Mouse (Mus musculus) cortical plate, adult 2 months (tissue): ENCODE measurements around the gene Med8. TPM values are rescaled to one million over a fixed set of nuclear protein-coding genes. Genes with fewer than 3 reads are reported as not detected.

Source experiments
- H3K27ac ChIP-seq: fragments of 200-500 bp; 2 replicates; pipeline ENCODE4 v1.5.1; 2012; ENCODE audit warnings: low read length, control low read depth, inconsistent platforms; ENCODE audit not compliant: insufficient read depth
- H3K4me1 ChIP-seq: fragments of 200-500 bp; 2 replicates; pipeline ENCODE4 v1.6.1; 2011; ENCODE audit warnings: low read length; ENCODE audit not compliant: control insufficient read depth, insufficient read depth
- H3K4me3 ChIP-seq: fragments of 200-500 bp; 2 replicates; pipeline ENCODE4 v1.5.1; 2011; ENCODE audit warnings: mild to moderate bottlenecking, low read length, control low read depth; ENCODE audit not compliant: insufficient read depth
- CTCF ChIP-seq: fragments of 200-500 bp; IDR thresholded peaks from 2 replicates; pipeline ENCODE4 v1.5.1; 2011; ENCODE audit warnings: mild to moderate bottlenecking, control low read depth, low read length; ENCODE audit not compliant: insufficient read depth; ENCODE audit errors: extremely low read depth
- POLR2A ChIP-seq: fragments of 200-500 bp; IDR thresholded peaks from 2 replicates; pipeline ENCODE4 v1.6.1; 2011; ENCODE audit warnings: mild to moderate bottlenecking, low read length, control low read depth; ENCODE audit not compliant: insufficient read depth; ENCODE audit errors: extremely low read depth
- polyA plus RNA-seq: library from polyadenylated mRNA; depleted of rRNA; stranded (reverse); fragments of >200 nt; gene quantifications from 2 replicates; pipeline ENCODE4 v1.2.3, GENCODE M21; 2012; rRNA removed

Med8 gene
- 58.6 and 59.8 TPM in 2 replicates for polyA plus RNA-seq

DNA sequence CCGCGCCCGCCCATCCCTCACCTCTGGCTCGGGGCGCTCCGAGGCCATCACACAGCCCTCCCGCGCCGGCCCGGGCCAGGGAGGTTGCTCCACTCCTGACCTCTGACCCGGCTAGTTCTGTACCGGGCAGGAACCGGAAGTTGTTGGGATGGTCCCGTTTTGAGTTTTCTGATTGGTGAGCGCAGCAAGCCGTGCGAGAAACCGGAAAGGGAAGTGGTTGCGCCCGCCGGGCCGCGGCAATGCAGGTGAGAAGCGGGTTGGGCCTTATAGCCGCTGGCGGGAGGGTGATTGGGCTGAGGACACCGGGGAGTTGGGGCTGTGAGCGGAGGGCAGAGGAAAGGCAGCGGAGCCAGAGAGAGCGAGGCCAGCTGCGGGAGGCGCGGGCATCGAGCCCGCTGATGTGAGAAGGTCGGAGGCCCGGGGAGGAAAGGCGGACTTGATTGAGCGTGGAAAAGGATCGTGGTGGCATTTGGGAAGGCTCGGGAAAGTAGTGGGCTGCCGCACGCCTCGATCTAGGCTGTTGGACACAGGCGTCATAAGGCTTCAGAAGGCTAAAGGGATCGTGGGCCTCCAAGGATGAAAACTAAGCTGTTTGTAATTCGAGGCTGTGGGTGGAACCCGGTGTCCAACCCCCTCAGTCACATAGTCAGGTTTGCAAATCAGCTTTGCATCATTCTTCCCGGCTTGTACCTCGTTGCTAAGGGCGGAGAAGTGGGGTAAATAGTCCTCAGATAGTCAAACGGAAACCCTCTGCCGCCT lies at the start of gene Med8, which contains the start of gene Szt2:
Gene Med8 (plus strand): TSS at position 196 of the 759 bp plus-strand sequence.
Gene Szt2 (minus strand): TSS at position 132 of the 759 bp plus-strand sequence.
- peak within 1 kb of the TSS; percentile 89 for H3K4me3 ChIP-seq
- peak; percentile 58; the same call in 1 of the 2 replicates for TF ChIP-seq POLR2A
- TF ChIP-seq CTCF = no peak
- H3K4me1 ChIP-seq = peaks cover 4% of the 10 kb centered on the region; the same call in 1 of the 2 replicates
- no peak within 1 kb of the TSS for H3K27ac ChIP-seq

DNA sequence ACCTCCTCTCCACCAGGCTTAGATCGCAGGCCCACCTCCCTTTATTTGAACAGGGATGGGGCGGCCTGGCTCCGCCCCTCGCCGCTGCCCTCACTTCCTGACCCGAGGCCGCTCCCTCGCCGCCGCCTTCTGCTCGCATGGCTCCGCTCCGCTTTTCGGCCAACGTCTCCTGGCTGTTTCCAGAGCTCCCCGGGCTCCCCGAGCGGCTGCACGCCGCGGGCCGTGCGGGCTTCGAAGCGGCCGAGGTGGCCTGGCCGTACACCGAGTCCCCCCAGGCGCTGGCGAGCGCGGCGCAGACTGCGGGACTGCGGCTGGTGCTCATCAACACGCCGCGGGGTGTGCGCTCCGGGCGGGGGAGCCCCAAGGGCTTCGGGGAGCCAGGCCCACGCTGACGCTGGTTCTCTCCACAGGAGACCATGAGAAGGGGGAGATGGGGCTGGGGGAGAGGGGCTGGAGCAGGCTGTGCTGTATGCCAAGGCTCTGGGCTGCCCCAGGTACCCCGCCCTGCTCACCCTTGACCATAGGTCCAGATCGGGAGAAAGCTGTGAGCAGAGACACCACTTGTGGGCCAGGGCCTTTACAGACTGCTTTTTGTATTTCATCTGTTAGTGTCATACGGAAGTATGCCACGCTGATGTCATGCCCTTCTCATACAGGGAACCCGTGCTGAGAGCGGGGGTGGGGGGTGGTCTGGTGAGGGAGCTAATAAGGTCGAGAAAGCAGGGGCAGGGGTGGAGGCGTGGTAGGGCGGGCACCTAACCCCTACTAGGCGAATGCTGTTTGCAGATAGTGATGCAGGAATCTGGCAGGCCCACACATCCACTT lies 49.0 kb upstream of the Med8 start:
- peak overlapping the region; percentile 33; the same call in 1 of the 2 replicates for H3K27ac ChIP-seq
- TF ChIP-seq CTCF = no peak
- TF ChIP-seq POLR2A = no peak
- no peaks in the 10 kb centered on the region for H3K4me1 ChIP-seq
- H3K4me3 ChIP-seq = peak overlapping the region; percentile 33

DNA sequence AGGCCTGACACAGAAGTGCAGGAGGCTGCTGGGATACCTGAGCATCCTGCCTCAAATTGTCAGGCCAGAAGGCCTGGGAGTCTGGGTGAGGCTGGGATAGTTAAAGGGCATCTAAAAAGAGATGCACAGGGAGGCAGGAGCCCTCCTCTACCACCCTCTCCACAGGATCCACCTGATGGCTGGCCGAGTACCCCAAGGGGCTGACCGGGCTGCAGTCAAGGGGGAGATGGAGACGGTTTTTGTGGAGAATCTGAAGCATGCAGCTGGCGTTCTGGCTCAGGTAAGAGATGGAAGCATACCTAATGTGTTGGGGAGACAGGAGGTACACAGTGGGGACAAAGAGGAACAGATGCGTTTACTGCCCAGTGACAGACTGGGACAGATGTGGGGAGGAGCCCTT lies 47.7 kb upstream of the Med8 start:
- Histone ChIP-seq H3K4me1 (no peaks in the 10 kb centered on the region), H3K4me3 (no peak overlapping the region), H3K27ac (no peak overlapping the region)
- no peak for TF ChIP-seq CTCF
- TF ChIP-seq POLR2A = no peak

DNA sequence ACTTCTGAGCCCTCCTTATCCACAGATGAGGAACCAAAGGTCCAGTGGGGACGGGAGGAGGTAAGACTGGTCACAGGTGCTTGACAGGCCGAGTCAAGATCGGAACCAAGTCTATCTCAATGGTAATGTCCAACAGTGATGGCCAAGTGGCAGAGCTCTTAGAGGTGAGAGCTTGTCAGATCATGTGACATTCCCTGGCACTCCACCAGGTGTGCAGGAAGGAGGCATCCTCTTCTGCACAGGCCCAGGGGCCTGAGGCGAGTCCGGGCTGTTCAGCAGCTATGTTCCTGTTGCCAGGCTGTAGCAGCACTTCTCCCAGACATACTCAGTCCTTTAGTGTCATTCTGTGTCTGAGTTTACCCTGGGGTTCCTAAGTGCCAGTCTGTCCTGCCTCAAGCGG lies 46.3 kb upstream of the Med8 start:
- Histone ChIP-seq H3K4me1 (no peaks in the 10 kb centered on the region), H3K4me3 (no peak overlapping the region), H3K27ac (no peak overlapping the region)
- TF ChIP-seq POLR2A = no peak

DNA sequence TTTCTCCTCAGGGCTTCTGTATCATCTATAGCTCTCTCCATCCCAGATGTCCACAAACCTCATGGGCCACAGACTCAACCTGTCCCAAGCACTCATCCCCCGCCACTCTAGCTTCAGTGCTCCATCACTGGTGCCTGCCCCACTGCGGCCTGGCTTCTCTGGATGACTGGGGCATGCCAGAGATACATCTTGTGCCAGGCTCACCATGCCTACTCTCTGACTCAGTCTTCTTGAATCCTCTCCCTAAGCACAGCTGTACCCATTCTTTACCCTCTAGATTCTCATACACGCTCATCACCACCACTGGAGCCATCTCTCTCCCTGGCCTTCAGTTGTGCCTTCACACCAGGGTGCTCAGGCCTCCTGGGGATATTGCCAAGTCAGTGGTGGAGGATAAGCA lies 45.2 kb upstream of the Med8 start:
- Histone ChIP-seq H3K4me1 (no peaks in the 10 kb centered on the region), H3K4me3 (no peak overlapping the region), H3K27ac (no peak overlapping the region)
- TF ChIP-seq POLR2A = no peak
- TF ChIP-seq CTCF = no peak

DNA sequence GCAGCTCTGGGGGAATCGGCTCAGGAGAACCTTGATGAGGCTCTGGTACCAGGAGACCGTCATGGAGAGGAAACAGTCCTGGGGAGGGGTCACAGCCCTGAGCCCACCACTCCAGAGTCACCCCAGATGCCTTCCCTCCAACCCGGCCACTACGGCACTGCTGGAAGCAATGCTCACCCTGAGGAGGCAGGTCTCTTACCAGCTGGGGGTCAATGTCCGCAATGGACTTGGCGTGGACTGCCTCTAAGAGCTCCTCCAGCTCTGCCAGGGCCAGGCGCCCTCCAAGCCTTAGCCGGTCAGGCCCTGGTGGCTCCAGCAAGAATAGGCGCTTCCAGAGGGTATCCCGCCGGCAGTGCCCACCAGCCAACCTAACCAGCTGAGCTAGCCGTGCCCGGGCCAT lies 44.5 kb upstream of the Med8 start:
- Histone ChIP-seq H3K4me1 (no peaks in the 10 kb centered on the region), H3K4me3 (no peak overlapping the region), H3K27ac (no peak overlapping the region)
- TF ChIP-seq CTCF (no peak), POLR2A (no peak)

DNA sequence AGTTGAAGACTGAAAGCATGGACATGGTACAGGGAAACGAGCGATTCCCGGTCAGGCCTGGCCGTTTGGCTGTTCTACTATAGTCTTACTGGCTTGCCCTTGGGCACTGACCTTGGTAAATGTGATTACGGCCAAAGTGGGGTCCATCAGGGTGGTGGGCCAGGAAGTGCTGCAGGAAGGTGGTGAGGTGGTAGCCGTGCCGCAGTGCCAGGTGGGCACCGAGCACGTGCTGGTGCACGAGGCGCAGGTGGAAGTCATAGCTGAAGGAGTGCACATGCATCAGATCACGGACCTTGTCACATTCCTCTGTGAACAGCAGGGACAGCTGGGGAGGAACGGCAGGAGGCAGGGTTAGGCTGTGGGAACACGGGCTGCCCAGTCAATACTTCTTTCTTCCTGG lies 43.1 kb upstream of the Med8 start:
- Histone ChIP-seq H3K4me1 (no peaks in the 10 kb centered on the region), H3K27ac (no peak overlapping the region), H3K4me3 (no peak overlapping the region)
- TF ChIP-seq POLR2A (no peak), CTCF (no peak)

DNA sequence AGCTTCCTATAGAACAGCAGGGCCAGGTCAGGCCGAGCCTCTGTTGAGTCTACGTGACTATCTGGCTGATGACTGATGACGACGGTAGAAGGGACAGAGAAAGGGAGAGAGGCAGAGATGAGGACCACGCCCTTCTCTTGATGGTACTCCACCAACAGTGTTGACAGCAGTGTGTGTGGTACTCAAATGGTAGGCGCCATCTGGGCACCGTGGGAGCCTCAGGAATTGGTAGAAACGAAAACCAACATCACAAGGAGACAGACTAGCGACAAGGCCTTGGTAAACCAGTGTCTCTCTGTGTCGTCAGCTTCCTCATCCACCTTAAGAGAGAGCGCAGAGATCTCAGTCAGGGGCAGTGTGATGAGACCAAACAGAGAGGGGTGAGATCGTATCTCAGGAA lies 41.6 kb upstream of the Med8 start:
- Histone ChIP-seq H3K4me3 (no peak overlapping the region), H3K4me1 (no peaks in the 10 kb centered on the region), H3K27ac (no peak overlapping the region)
- TF ChIP-seq POLR2A (no peak), CTCF (no peak)

DNA sequence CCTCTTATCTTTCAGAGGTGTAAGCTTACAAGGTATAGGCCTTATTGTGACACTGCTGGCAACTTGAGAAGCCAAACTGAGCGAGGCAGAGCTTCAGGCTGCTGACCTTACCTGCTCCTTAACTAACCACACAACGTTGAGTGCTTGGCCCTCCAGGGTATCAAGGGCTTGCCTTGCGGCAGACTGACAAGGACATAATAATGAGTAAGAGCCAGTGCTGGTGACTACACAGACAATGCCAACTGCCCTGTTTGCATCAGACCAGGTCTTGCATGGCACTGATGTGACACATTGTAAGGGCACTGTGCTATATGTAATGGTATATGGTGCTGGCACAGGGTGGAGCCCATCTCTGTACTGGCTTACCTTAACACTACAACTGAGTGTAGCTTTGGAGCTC lies 40.5 kb upstream of the Med8 start:
- Histone ChIP-seq H3K27ac (no peak overlapping the region), H3K4me1 (no peaks in the 10 kb centered on the region), H3K4me3 (no peak overlapping the region)
- no peak for TF ChIP-seq CTCF
- TF ChIP-seq POLR2A = no peak

DNA sequence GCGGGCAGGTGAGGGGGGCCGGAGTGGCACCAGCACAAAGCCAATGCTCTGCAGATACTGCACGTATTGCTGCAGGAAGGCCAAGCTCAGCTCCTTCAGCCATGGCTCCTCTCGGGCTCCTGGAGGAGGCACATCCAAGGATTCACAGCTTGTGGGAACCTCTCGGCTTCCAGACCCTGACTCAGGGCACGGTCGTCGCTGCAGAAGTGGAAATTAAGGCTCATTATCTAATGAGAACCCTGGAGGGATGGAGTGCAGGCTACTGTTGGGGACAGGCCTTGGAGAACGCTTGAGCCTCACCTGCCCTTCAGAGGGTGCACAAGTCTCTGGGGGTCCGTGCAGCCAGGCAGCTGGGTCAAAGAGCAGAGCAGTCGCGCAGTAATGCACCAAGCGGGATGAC lies 37.3 kb upstream of the Med8 start:
- no peaks in the 10 kb centered on the region for H3K4me1 ChIP-seq
- H3K27ac ChIP-seq = no peak overlapping the region
- H3K4me3 ChIP-seq = no peak overlapping the region
- no peak for TF ChIP-seq POLR2A
